Mouse (Mus musculus) limb, embryonic 12.5 days (tissue): ENCODE measurements around the gene Zfp667. TPM values are rescaled to one million over a fixed set of nuclear protein-coding genes. Genes with fewer than 3 reads are reported as not detected.
"Not testable (repeated sequence)": the region's sequence is repeated elsewhere in the genome, so short reads cannot be mapped to it uniquely, and the experiment has no call there.

Experiments used
- ATAC-seq: fragments of 200-750 bp; cut with Nextera tagmentation; 2 replicates; pipeline ENCODE4 v1.8.0; 2017; ENCODE audit warnings: low read depth, moderate TSS enrichment; ENCODE audit not compliant: insufficient number of reproducible peaks, insufficient read depth, low FRiP score, low TSS enrichment
- H3K27ac ChIP-seq: fragments of 300-500 bp; sonication (generic); 2 replicates; pipeline ENCODE4 v1.5.1; 2016; ENCODE audit warnings: mild to moderate bottlenecking, moderate library complexity
- H3K27me3 ChIP-seq: fragments of 300-500 bp; sonication (generic); 2 replicates; pipeline ENCODE4 v1.6.1; 2016; ENCODE audit warnings: mild to moderate bottlenecking, moderate library complexity
- H3K36me3 ChIP-seq: fragments of 300-500 bp; sonication (generic); 2 replicates; pipeline ENCODE4 v1.6.1; 2016; ENCODE audit warnings: mild to moderate bottlenecking, moderate library complexity
- H3K4me1 ChIP-seq: fragments of 300-500 bp; sonication (generic); replicated peaks from 2 replicates; pipeline ENCODE4 v1.6.1; 2016
- H3K4me2 ChIP-seq: fragments of 300-500 bp; sonication (generic); 2 replicates; pipeline ENCODE4 v1.6.1; 2016; ENCODE audit warnings: mild to moderate bottlenecking, moderate library complexity
- H3K4me3 ChIP-seq: fragments of 300-500 bp; sonication (generic); replicated peaks from 2 replicates; pipeline ENCODE4 v1.5.1; 2016; ENCODE audit warnings: mild to moderate bottlenecking
- H3K9ac ChIP-seq: fragments of 300-500 bp; sonication (generic); replicated peaks from 2 replicates; pipeline ENCODE4 v1.6.1; 2016; ENCODE audit warnings: mild to moderate bottlenecking, moderate library complexity
- H3K9me3 ChIP-seq: fragments of 300-500 bp; sonication (generic); 2 replicates; pipeline ENCODE4 v1.6.1; 2016; ENCODE audit warnings: mild to moderate bottlenecking, moderate library complexity
- WGBS: fragments of 180-500 bp; shearing (Covaris S2); methylation state at CpG from one replicate; pipeline ENCODE4 v1.1.7; 2016; 5-methylcytosine and 5-hydroxymethylcytosine counted together
- polyA plus RNA-seq: library from polyadenylated mRNA; unstranded; fragments of >200 nt; fragmentation: Nextera tagmentation; extraction: Ambion mirVana; gene quantifications from 2 replicates; pipeline ENCODE4 v1.2.1, GENCODE M21; 2016

Zfp667 gene
- polyA plus RNA-seq, result 8.3 and 8.8 TPM in 2 replicates

DNA sequence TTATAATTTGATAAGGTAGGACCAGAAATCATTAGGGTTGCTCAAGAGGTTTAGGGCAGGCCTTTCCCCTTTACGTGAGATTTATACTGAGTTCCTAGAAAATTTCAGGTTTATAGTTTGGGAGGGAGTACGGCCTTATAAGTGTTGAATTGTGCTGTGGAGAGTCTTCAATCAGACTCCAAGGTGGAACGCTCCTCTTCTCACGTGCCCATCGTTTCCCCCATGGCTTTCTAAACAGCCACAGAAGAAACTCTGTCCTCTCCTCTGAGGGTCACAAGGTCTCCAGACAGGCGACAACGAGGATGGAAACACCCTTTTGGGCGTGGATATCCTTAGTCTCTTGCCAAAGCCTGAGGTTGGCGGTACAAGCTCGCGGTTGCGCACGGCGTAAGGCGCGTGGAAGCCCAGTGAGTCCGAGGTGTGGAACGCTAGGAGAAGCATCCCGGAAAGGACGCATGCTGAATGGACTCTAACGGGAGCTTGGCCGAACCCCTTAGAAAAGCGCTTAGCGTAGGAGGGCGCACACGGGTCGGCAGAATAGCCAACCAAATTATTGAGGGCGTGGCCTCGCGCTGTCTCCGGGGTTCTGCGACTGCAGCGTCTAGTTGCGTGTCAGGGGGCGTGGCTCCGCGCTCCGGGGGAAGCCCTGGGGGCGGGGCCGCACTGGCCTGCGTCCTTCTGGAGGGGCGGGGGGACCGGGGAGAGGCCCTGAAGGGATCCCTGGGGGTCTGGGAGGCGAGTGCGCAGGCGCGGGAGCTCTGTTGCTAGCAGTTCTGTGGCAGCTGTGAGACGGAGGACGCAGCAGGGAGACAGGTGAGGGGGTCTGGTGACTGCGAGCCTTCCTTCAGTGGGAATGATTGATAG is at the start of gene Zfp667:
Gene Zfp667, plus strand, starts transcription at position 738 of the 864 bp plus-strand sequence.
- H3K36me3 ChIP-seq, result peaks cover 4% of the 10 kb centered on the region; the same call in 1 of the 2 replicates
- H3K27me3 ChIP-seq, result no peaks in the 10 kb centered on the region
- peaks cover 10% of the 10 kb centered on the region for H3K4me1 ChIP-seq
- peak within 1 kb of the TSS; percentile 67 for H3K4me2 ChIP-seq
- peak; percentile 82 for ATAC-seq
- H3K4me3 ChIP-seq, result peak within 1 kb of the TSS; percentile 52
- no peaks in the 10 kb centered on the region for H3K9me3 ChIP-seq
- peak within 1 kb of the TSS; percentile 57 for H3K9ac ChIP-seq
- WGBS, result 4% methylated on average over 49 of the region's 50 CpGs
- peak within 1 kb of the TSS; percentile 67; the same call in 1 of the 2 replicates for H3K27ac ChIP-seq

DNA sequence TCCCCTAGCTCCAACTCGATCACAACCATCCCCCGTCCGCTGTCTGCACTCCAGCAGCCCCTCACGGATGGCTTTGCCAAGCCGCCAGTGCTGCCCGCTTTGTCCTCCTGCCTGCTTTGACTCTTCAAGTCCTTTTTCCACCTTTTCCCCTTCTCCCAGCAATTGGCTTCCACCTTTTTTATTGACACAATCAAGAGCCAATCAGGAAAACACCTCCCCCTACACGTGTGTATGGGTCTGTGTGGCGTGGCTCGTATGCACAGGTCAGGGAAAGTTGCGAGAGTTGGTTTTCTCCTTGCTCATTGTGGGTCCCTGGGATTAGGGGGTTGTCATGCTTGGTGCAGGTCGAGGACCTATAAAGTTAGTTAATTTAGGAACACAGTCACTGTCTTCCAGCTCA is 46.6 kb upstream of the Zfp667 start:
- H3K36me3 ChIP-seq, result no peaks in the 10 kb centered on the region
- H3K4me2 ChIP-seq, result no peak overlapping the region
- 46% methylated on average over 11 of the region's 11 CpGs for WGBS
- no peaks in the 10 kb centered on the region for H3K9me3 ChIP-seq
- H3K4me3 ChIP-seq, result no peak overlapping the region
- H3K27ac ChIP-seq, result no peak overlapping the region
- no peak overlapping the region for H3K9ac ChIP-seq
- peaks cover 8% of the 10 kb centered on the region for H3K4me1 ChIP-seq
- no peak for ATAC-seq
- H3K27me3 ChIP-seq, result peaks cover 2% of the 10 kb centered on the region; the same call in 1 of the 2 replicates

DNA sequence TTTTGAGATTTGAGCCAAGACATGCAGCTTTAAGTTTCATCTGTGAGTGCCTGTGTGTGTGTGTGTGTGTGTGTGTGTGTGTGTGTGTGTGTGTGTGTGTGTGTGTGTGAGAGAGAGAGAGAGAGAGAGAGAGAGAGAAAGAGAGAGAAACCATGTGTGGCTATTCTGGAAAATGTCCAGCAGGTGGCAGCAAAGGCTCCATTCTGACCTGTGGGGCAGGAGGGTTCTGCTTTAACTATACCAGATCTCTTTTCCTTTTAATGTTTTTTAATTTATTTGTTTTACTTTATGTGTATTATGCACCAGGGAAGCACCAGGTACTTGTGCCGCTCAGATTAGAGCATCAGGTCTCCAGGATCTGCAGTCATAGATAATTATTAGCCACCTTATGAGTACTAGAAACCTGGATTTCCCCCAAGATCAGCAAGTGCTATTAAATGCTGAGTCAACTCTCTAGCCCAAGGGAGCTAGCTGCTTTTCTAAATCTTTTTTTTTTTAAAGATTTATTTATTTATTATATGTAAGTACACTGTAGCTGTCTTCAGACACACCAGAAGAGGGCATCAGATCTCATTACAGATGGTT is 45.4 kb upstream of the Zfp667 start:
- 21% methylated on average over 1 of the region's 1 CpGs for WGBS
- not testable (repeated sequence) for H3K4me2 ChIP-seq, H3K4me3 ChIP-seq, H3K9me3 ChIP-seq, H3K9ac ChIP-seq, H3K36me3 ChIP-seq, ATAC-seq, H3K27ac ChIP-seq, H3K27me3 ChIP-seq
- peaks cover 11% of the 10 kb centered on the region for H3K4me1 ChIP-seq

DNA sequence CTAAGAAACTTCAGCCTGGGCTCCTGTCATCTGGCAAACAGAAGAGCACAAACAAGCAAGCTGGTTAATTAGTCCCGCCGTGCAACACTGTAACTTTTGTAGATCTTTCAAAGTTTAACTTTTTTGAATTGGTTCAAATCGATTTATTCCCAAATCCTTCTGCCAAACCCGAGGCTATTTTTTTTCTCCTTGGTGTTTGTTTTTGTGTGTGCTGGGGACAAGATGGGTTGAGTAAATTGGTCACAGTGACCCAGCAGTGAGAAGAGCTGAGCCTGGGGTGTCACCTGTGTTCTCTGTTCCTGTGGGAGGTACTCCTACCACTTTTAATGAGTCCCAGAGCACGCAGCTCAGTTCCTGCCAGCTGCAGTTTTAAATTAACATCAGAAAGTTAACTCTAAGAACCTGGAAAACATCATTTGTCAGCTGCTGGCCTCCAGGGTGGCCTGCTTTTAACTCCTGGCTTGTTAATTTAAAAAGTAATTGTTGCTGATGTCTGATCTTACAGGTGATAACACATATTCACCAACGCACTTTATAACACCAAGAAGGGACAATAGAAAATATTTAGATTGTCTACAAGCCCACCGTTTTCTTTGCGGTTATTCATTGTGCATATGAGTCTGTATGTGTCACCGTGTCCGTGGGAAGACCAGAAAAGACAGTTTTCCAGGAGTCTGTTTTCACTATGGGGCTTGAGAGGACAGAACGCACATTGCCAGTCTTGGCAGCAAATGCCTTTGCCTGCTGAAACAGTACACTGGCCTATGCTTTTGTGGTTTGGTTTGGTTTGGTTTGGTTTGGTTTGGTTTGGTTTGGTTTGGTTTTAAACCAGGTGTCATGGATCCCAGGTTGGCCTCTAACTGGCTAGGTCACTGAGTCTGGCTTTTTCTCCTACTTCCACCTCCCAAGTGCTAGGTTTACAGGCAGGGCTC is 41.8 kb upstream of the Zfp667 start:
- ATAC-seq, result no peak
- Histone ChIP-seq H3K4me2 (no peak overlapping the region), H3K36me3 (no peaks in the 10 kb centered on the region), H3K9me3 (no peaks in the 10 kb centered on the region), H3K27me3 (peaks cover 2% of the 10 kb centered on the region; the same call in 1 of the 2 replicates), H3K4me1 (peaks cover 11% of the 10 kb centered on the region), H3K4me3 (no peak overlapping the region), H3K27ac (no peak overlapping the region), H3K9ac (no peak overlapping the region)
- 15% methylated on average over 11 of the region's 11 CpGs for WGBS

DNA sequence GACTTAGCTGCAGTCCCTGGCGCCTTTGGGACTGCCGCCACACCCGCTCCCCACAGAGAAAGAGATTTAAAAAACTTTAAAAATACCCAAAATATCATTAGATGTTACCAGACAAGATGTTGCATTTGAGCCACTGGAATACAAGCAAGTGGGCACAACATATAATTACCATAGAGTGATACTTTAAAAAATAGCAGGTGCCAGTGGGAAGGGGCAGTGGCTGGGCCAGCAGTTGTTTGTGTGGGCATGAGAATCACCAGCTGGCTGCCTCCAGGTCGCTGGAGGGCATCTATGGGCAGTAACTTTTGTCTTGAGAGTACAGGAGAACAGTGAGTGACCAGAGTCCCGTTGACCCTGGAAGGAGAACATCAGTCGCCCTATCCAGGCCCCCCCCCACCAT is 34.0 kb upstream of the Zfp667 start, which contains the start of gene Epp13:
Gene Epp13, plus strand, starts transcription at position 301 of the 400 bp plus-strand sequence.
- no peaks in the 10 kb centered on the region for H3K27me3 ChIP-seq
- no peaks in the 10 kb centered on the region for H3K4me1 ChIP-seq
- no peak within 1 kb of the TSS for H3K4me2 ChIP-seq
- 90% methylated on average over 6 of the region's 6 CpGs for WGBS
- no peak for ATAC-seq
- no peak within 1 kb of the TSS for H3K4me3 ChIP-seq
- H3K27ac ChIP-seq, result no peak within 1 kb of the TSS
- no peaks in the 10 kb centered on the region for H3K9me3 ChIP-seq
- no peak within 1 kb of the TSS for H3K9ac ChIP-seq
- no peaks in the 10 kb centered on the region for H3K36me3 ChIP-seq

DNA sequence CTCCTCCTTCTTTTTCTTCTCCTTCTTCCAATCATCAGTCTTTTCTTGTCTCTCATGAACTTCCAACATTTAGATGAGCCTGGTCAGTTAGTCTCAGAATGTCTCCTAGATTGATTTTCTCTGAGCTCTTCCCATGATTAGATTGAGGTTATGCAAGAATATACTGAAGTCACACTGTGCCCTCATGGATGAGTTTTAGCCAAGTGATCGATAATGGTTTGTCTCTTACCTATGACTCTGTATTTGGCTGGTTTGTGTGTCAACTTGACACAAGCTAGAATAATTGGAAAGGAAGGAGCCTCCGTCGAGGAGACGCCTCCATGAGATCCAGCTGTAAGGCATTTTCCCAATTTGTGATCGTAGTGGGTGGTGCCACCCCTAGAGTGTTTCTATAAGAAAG is 31.9 kb upstream of the Zfp667 start:
- Histone ChIP-seq H3K9ac (no peak overlapping the region), H3K4me3 (no peak overlapping the region), H3K36me3 (no peaks in the 10 kb centered on the region), H3K4me2 (no peak overlapping the region), H3K4me1 (no peaks in the 10 kb centered on the region), H3K9me3 (no peaks in the 10 kb centered on the region), H3K27ac (no peak overlapping the region), H3K27me3 (no peaks in the 10 kb centered on the region; the same call in 1 of the 2 replicates)
- WGBS, result 92% methylated on average over 5 of the region's 5 CpGs
- ATAC-seq, result no peak

DNA sequence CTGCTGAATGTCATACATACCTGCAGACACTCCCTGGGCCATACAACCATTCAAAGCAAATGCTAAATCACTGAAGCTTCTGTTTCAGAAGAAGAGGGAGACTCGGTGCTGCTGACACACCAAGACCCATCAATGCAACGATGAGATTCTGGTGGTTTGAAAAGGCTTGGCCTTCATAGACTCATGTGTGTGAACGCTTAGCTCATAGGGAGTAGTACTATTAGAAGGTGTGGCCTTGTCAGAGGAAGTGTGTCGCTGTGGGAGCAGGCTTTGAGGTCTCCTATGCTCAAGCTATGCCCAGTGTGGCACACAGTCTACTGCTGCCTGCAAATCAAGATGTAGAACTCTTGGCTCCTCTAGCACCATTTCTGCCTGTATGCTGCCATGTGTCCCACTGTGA is 29.0 kb upstream of the Zfp667 start:
- Histone ChIP-seq H3K27ac (no peak overlapping the region), H3K36me3 (no peaks in the 10 kb centered on the region), H3K27me3 (no peaks in the 10 kb centered on the region; the same call in 1 of the 2 replicates), H3K9me3 (no peaks in the 10 kb centered on the region), H3K4me2 (no peak overlapping the region), H3K4me1 (no peaks in the 10 kb centered on the region), H3K9ac (no peak overlapping the region), H3K4me3 (no peak overlapping the region)
- WGBS, result 91% methylated on average over 4 of the region's 4 CpGs
- ATAC-seq, result no peak

DNA sequence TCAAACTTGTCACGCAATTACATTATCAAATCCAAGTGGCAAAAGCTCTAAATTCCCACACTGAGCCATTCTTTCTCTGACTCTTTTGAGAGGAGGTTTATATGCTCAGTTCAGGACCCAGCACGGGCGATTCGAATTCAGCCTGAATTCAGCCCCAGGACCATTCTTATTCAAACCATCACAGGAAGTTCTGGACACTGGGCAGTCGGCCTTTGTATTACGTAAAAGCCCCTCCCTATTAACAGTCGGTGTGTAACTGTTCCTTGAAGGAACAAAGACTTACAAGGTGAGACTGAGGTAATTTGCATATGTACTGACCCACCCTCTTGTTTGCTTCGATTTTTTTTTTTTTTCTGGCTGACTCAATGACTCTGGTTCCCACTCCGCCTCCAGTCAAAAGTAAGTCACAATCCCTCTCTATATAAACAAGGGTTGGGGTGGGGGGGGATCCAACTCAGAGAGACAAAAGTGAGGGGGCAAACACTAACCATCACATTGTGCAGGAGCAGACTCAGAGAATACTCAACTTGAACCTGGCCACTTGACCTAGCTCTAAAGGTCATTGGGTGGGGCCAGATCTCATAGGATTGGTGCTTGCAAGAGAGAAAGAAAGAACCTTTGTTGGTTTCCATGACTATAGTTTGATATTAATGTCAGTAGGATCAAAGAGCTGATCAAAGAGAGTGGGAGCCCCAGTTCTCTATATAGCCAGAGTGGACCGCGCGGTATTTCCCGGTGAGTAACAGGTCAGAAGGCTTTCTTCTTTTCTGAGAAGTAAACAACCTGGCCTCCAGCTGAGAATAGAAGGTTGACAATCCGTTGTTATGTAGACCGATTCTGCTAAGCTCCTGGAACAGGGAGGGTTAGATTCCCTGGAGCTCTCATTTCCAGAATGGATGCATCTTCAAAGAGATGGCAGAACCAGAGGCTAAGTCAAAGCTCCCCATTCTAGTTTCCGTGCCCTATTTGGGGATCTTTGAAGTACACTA is 27.9 kb upstream of the Zfp667 start:
- WGBS, result 39% methylated on average over 16 of the region's 16 CpGs

DNA sequence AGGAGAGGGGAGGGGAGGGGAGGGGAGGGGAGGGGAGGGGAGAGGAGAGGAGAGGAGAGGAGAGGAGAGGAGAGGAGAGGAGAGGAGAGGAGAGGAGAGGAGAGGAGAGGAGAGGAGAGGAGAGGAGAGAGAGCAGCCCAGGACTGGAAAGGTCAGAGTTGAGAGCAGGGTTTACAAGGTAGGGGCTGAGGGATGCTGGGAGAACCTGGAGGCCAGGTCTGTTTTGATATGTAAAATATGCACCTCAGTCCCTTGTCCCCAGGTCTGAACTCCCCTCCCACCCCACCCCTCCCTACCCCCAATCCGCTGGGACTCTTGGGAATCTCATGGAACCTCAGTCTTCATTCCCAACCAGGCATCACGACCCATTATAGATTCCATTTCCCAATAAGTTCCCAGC is 26.4 kb upstream of the Zfp667 start:
- not testable (repeated sequence) for H3K36me3 ChIP-seq, H3K27me3 ChIP-seq, H3K27ac ChIP-seq, H3K9ac ChIP-seq, H3K4me3 ChIP-seq, H3K9me3 ChIP-seq, H3K4me2 ChIP-seq, H3K4me1 ChIP-seq, ATAC-seq
- WGBS, result 46% methylated on average over 2 of the region's 2 CpGs

More for the DNA sequence above, 27.9 kb upstream of the Zfp667 start:
- Histone ChIP-seq H3K4me3 (no peak overlapping the region), H3K4me2 (no peak overlapping the region), H3K9me3 (no peaks in the 10 kb centered on the region), H3K9ac (no peak overlapping the region), H3K36me3 (no peaks in the 10 kb centered on the region), H3K27me3 (no peaks in the 10 kb centered on the region; the same call in 1 of the 2 replicates), H3K27ac (no peak overlapping the region), H3K4me1 (no peaks in the 10 kb centered on the region)
- ATAC-seq, result no peak

DNA sequence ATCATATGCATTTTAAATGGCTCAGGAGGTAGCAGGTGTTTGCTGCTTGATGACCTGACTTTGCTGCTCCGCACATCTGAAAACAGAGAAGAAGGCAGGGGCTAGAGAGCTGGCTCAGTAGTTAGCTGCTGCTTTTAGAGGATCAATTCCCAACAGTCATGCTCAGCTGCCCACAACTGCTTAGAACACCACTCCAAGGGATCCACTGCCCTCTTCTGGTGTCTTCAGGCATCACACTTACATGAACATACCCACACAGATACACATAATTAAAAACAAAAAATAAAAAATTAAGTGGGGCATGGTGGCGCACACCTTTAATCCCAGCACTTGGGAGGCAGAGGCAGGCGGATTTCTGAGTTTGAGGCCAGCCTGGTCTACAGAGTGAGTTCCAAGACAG is 24.3 kb upstream of the Zfp667 start:
- H3K36me3 ChIP-seq, result no peaks in the 10 kb centered on the region
- ATAC-seq, result no peak

More for the DNA sequence above, 24.3 kb upstream of the Zfp667 start:
- no peaks in the 10 kb centered on the region for H3K9me3 ChIP-seq
- H3K4me3 ChIP-seq, result no peak overlapping the region
- no peaks in the 10 kb centered on the region; the same call in 1 of the 2 replicates for H3K27me3 ChIP-seq
- no peak overlapping the region for H3K27ac ChIP-seq
- H3K9ac ChIP-seq, result no peak overlapping the region
- WGBS, result 89% methylated on average over 3 of the region's 3 CpGs
- H3K4me1 ChIP-seq, result no peaks in the 10 kb centered on the region
- no peak overlapping the region for H3K4me2 ChIP-seq
